Mouse (Mus musculus) T-helper 2 cell (primary cell): ENCODE data around the gene Wdr93.

Source experiments
- in situ Hi-C: fragments of 300-600 bp; cut with MboI, MseI; formaldehyde crosslinking; loops from one replicate; pipeline ENCODE4 v1.15.1; 2025; ENCODE audit warnings: high pct_unique_total_duplicates

The Wdr93 gene

DNA sequence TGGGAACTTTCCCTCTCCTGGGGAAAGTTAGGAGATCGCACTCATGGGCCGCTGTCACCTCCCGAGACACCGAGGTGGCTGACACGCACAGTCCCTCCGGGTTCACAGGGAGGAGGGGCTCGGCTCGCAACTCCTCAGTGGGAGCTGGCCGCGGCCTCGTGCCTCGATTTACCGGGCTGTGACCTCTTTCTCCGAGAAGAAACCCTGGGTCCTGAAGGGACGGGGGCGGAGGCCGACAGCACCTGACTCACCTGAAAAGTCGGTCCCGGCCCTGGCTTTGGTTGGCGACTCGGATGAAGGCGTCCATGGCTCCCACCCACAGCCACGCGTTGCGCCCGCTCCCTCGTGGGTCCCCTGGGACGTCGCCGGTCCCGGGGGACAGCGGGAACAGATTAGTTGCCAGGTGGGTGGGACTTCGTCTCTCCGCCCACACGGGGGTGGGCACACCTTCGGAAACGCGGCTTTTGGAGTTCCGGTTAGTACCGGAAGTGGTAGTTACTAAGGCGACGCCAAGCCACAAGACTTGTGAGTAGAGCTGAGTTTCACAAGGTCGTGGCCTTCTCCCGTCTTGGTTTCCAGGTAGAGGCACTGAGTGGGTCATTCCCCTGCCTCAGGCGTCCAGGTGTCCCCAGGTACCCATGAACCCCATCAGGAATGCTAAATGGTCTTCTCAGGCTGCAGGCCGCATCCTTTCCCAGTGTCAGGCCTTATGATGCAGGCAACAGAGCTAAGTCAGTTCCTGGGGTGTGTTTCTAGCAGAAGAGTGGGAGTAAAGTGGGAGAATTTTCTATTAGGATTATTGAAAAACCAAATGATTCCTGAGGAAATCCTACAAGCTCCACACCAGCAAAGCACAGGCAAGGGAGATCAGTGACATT, at the start of gene Wdr93, which contains the start of gene Pex11a:
TSS of gene Wdr93 (plus strand) at position 505 of the 878 bp plus-strand sequence.
TSS of gene Pex11a (minus strand) at position 473 of the 878 bp plus-strand sequence.
- in situ Hi-C loops = no loop called here

DNA sequence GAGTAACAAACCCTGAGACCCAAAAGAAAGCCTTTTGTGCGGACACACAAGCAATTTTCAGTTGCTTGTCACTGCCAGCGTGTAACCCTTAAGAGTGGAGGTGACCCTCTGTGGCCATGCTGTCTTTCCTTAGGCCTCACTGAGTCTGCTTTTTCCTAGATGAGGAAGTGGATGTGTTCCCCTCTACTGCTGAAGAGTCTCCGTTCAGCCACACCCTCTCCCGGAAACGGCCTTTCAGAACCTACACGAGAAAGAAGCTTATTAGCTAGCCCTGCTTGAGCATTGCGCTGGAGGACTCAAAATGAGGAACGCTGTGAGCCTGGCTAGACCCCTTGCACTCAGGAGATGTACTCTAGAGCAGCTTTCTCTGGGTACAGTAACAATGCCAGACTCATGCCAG, 46.5 kb upstream of the Wdr93 start:
- in situ Hi-C loops = no loop called here

DNA sequence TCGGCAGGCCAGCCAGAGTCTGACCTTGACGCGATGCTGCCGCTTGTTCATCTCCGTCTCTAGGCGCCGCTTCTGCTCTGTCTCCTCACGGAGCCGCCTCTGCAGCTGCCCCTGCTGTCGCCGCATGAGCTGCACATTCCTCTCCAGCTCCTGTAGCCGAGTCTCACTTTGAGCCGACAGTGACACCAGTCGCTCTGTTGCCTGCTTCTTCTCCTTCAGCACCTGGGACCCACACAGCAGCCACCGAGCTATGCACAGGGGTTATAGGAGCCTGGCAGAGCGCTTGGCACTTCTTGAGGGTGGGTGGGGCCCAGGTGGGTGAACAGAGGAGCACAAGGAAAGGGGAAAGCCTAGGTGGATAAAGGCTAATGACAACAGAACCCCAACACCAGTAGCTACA, 40.2 kb upstream of the Wdr93 start:
- in situ Hi-C loops = no loop called here

DNA sequence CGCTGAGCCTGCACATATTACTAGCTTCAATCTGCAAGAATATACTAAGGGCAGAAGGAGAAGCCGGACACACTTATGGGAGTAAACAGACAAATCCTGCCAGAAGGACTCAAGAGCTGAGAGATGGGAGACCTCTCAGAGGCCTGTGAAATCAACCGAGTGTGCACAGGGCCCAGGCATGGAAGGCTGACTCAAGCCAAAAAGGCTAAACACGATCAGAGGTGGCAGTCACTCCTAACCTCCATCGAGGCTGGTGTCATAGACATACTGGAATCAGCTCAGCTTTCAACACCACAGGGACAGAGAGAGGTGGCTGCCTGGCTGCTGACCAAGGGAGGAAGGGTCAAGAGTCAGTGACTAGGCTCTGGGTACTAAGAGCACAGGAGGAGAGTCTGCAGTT, 37.8 kb upstream of the Wdr93 start:
- in situ Hi-C loops = loop anchor here (5.0 kb wide), 1 partner anchor 73 kb away; no protein-coding TSS in a partner anchor

DNA sequence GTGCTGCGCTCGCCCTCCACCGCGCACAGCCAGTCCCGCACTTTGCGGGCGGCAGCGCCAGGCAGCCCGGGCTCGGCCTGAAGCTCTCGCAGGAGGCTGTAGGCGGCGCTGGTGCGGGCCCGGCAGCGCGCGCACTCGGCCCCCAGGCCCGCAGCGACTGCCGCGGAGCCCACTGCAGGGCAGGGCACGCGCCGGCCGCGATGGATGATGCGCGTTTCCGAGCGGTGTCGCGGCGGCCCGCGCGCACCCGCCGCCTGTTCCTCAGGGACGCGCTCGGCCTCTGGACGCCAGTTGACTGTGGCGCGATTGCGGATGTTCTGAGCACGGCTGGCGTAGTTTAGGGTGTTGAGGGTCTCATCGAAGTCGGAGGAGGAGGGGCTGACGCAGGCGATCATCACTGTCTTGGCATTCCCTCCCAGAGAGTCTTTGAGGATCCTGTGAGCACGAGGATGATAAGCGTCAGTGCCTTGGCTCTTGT, 32.8 kb upstream of the Wdr93 start:
- in situ Hi-C loops = no loop called here

DNA sequence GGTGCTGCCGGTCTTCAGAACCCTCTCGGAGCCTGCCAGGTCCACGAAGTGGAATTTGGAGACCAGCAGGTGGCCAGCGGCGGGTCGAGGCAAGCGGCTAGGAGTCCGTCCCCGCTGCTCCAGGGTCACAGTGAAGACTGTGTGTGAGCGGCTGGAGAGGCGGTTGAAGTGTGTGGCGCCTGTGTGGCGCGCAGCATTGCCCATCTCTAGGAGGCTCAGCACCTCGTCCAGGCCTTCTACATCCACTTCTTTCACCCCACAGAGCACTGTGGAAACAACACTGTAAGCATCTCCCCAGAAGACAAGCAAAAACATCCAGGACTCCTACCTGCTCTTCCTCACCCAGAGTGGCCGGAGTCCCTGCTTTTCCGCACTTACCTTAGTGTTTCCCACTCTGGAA, 32.1 kb upstream of the Wdr93 start:
- in situ Hi-C loops = no loop called here

DNA sequence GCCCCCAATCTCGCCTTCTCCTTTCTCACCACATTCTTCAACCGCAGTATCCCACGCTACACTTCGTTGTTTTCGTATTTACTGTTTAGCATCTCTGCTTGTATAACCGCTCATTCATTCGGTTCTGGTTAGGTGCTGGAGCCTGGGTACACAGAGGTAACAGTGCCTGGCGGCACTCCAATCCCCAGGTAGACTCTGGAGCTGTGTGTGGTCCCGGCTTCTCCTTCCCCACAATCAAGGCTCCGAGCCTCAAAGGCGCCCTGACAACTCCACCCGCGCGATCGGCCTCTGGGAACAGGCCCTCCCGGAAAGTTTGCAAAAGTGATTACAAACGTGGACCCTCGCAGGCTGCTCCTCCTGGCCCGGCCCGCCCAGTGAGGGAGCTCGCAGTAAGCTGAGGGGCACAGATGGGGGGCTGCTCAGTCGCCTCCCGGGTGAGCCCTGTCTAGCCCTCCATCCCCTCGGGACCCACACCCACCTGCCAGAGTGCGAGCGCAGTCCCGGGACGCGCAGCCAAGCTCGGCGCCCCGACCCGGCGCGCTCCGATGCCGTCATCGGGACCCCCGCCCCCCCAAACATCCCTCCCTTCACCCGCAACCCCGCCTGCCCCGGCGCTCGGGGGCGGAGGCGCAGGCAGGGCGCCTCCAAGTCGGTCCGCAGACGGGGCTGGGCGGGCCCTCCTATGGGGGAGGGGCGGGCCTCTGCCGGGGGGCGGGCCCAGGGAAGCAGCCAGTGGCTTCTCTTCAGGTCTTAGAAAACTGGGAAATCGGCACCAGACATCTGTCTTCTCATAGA, 27.6 kb upstream of the Wdr93 start, which contains the start of gene Kif7:
TSS of gene Kif7 (minus strand) at position 534 of the 795 bp plus-strand sequence.
- in situ Hi-C loops = no loop called here

DNA sequence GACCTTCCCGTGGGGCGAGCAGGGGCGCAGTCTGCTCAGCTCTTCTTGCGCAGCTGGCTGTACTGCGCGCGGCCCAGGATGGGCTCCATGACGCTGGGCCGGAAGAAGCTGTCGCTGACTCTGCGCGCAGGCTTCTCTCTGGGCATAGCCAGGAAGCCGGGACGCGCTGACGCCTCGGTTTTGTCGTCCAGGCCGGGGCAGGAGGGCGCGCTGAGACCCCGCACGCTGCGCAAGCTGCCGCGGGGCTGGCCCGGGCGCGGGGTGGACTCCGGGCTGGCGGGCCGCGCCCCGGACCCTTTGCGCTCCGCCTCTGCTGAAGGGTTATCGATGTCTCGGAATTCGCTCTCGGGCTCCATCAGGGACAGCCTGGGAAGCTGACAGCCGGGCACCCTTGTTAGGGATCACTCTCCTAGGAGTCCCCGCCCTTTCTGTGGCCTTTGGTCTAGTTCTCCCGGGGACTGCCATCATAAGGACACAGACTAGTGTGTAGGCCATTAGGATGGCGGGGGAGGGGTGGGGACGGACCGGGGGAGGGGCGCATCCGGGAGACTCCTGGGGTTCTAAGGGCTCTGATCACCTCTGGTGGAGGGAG, 21.5 kb upstream of the Wdr93 start:
- in situ Hi-C loops = no loop called here

DNA sequence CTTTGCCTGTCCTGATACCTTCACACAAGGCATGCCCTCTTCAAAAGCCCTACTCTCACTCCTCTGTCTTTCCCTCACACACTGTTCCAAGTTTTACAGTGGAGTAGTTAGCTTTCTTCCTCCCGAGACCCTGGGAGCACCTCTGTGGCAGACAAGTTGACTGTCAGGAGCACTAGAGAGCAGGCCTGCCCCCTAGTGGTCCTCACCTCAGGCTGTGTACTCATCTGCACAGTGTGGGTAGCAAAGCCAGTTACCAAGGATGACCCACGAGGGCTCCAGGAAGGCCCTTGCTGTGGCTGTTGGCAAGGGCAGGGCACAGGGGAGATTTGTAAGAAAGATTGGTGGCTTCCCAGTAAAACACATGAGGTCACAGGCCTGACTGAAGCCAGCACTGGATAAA, 15.9 kb upstream of the Wdr93 start:
- in situ Hi-C loops = no loop called here

DNA sequence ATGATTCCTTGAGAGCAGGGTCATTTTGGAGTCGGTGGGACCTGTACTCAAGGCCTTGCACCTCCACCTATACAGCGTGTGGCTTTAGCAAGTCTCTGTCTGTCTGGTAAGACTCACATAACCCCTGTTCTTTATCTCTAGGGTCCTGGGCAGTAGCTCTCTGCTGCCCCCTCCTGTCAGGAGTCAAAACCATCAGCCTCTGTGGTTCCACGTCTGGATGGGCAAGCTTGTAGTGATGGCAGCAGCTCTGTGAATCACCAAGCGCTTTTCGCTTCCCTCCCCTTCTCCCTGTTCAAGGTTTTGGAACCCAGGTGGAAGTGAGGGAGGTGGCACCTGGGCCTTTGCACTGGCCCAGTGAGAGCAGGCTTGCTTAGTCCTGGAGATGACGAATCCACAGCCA, 14.7 kb upstream of the Wdr93 start:
- in situ Hi-C loops = no loop called here

DNA sequence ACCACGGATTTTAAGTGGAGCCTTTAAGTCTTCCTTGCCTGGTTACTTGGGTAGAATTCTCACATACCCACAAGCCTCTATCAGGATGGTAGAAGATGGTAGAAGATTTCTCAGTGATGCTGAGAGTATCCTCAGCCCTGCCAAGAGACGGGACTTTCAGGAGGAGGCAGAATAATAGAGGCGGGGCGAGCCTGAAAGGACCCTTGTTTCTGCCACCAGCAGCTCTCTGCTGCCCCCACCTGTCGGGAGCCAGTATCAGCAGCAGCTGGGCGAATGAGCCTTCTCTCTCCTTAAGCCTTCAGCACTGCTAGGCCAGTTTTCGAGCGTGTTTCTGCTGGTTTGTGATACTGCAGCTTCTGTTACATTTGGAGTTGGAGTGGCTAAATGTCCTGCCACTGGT, 13.8 kb upstream of the Wdr93 start:
- in situ Hi-C loops = no loop called here

DNA sequence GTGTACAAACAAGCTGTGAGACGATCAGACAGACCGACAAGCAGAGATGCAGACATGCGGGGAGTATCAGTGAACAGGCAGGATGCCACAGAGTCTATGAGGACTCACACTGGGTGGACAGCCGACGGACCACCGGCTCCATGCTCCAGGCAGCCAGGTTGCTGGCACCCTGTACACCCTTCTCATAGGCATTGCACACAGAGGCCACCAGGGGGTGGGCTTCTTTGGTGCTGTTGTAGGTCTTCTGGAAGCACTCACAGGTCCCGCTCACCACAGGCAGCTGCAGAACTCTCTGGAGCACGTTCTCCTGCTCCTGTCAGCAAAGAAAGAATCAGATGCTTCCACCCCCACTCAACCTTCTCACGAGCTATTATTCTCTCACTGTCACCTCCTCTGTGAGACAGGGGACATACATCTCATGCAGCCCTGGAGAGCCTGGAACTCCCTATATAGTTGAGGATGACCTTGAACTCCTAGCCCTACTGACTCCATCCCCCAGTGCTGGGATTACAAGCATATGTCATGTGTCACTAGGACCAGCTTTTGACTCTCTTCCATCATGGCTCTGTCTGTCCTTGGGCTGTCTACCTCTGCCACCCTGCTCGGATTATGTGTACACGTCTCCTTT, 13.1 kb upstream of the Wdr93 start:
- in situ Hi-C loops = no loop called here

DNA sequence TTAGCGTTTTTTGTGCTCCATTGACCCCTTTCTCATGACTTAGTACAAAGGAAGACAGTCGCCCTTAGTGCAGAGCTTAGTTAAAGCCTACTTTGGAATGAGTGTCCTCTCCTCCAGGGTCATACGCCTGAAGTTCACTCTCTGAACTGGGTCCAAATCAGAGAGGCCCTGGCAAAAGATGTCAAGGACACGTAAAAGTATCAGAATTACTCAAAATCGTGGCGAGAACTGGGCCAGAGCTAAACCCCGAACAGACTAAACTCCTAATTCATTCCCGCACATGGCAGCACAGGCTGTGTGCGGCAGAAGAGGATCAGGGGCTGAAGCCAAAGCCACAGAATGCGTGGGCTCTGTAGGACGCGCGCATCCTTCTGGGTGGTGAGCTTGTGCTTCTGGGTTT, 11.5 kb upstream of the Wdr93 start:
- in situ Hi-C loops = no loop called here

DNA sequence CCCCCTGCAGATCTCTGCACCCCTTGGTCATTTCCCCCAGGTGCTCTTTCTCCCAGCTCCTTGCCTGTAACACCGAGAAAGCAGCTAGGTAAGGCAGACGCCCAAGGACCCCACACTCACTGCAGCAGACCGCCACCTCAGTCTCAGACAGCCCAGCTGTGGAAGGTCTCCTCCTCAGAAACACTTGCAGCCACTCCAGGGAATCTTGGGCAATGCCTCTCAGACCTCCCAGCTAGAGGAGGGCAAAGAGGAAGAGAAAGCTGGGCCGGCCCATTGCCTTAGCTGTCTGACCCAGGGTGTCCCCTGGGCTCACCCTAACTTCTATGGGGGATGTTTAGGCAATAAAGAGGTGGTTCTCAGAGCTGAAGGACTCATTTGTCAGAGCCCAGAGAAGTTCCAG, 10.3 kb upstream of the Wdr93 start, which contains the start of gene Plin1:
TSS of gene Plin1 (minus strand) at position 282 of the 400 bp plus-strand sequence.
- in situ Hi-C loops = no loop called here

DNA sequence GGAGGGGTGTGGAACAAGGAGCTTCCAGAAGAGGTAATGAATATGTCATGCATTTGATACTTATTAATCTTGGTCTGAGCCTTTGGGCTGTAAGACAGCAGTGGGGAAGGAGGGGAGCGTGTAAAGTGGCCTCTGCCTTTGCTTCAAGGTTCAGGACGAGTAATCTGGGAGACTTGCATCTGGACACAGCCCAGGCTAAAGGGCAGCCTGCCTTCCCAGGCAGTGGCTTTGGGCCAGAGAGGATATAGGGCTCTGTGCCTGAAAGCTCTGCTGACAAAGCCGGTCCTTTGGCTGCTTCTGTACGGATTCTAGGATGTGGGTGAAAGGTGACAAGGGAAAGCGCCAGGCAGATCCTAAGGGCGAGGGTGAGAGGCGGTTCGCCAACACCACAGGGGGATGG, 8.4 kb upstream of the Wdr93 start:
- in situ Hi-C loops = no loop called here

DNA sequence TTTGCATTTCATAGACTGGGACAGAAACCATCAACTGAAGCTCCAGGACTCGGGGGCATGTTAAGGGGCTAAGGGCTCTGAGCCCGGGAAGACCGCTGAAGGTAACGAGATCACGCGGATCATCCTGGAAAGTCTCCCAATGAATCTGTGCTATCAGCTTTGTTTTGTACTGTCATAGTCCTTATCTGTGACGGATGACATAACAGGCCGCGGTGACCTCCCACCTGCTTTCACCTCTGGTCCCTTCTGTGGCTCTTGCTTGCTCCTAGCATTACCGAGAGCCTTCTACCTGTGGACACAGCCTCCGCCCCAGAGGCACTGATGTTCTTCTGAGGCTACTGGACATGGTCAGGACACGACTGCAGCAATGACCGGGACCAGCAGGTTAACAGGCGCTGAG, 6.5 kb upstream of the Wdr93 start:
- in situ Hi-C loops = no loop called here

DNA sequence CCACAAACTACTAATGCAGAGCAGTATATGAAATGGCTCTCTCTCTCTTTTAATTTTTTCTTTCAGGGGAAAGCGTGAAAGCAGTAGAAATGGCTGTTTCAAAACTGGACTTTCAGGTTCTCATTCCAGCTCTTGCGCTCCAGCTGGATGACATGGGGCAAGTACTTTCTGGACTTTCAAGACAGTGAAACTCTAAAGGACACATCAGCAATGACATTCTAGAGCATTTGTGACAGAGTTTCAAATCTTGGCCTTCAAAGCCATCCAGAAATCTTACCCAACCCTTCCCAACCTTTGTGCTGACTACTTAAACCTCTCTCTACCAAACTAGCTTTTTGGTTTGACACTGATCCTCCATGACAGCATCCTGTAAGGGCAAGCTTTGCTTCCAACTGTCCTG, 4.0 kb upstream of the Wdr93 start:
- in situ Hi-C loops = no loop called here

DNA sequence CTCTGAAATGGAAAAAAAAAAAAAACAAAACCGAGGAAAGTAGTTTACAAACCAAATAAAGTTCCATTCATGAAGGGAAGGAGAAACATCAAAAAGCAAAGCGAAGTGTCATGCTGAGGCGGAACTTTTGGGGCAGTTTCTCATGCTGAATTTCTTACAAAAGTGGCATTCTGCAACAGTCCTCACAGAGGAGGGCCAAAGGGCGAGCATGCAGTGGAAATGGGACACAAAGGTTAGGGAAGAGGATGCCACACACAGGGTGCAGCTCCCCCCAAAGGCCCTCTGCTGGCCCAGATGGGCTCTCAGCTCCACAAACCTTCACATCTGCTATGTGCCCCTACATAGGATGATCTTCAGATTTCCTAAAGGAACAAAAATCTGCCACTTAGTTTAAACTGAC, 2.7 kb upstream of the Wdr93 start:
- in situ Hi-C loops = no loop called here

DNA sequence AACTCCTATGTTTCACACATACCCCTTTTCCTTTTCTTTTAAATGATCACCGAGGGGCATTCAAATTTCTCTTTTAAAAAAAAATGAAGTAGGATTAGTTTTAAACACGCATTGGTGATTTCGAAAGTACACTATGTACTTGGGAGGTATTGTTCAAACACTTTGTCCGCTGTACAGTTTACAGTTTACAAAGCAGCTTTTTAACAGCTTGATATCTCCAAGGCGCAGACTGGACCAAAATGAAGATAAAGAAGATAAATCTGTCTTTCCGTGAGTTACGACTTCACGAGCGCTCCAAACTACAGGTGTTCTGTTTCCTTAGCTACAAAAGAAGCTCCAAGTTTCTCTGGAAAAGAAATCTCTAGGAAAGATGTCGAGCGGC, 695 bp upstream of the Wdr93 start:
- in situ Hi-C loops = no loop called here

DNA sequence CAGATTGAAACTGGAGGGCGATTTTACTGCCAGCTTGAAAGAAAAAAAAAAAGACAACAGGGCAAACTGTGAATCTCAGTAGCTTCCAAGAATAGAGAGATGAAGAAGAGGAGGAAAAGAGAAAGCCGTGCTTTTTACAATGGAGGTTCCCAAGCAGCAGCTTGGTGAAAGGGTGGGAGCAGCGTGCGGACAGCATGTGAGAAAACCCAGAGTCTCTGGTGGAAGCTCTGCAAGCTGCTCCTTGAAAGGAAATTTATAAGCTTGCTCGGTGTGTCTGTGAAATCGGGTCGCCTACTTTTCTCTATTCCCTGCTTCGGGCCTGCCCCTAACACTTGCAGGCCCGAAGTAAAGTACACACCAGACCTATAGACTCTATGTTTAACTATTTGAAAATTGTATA, 1.1 kb downstream of the Wdr93 start:
- in situ Hi-C loops = no loop called here

DNA sequence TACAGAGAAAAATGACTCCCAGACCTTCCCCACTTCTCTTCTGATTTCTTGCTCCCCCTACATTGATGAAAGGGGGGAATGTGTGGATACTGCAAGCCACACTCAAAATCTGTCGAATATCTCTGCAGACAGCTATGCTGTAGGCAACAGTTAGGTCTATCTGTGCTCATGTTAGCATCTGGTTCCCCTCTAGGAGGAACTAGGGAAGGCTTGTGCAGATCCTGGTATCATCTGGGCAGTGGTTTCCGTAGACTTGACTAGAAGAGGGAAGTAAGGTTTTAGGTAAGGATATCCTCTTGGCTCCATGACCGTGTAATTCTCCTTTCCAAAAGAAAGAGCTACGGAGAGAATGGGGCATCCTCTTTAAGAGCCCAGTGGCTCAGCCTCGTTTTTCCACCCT, 1.6 kb downstream of the Wdr93 start:
- in situ Hi-C loops = no loop called here

DNA sequence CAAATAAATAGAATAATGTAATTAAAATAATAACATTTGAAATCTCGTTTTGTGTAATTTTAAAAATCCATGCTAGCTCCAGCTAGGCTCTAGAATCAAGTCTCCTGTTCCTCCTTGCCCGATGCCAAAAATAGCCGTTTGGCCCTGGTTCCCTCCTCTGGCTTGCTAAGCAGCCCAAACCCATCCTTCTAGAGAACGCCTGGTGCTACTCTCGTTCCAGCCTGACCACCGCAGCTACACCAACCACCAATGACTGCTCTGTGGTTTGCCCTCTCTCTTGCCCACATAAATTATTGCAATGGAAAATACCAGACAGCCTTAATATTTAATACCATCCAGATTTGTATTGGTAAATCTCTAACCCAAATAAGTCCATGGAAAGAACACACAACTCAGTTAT, 4.7 kb downstream of the Wdr93 start:
- in situ Hi-C loops = no loop called here
